Mouse (Mus musculus) activated CD4-positive, CD25-positive, alpha-beta regulatory T cell, adult 4 months (primary cell): Measurements from ENCODE around the gene Phf23. TPM values are rescaled to one million over a fixed set of nuclear protein-coding genes. Genes with fewer than 3 reads are reported as not detected.
"Not testable (repeated sequence)": the region's sequence is repeated elsewhere in the genome, so short reads cannot be mapped to it uniquely, and the experiment has no call there.

Experiments used
- ATAC-seq: one replicate; pipeline ENCODE4 v1.8.0; 2017
- polyA plus RNA-seq, 2 experiments: library from polyadenylated mRNA; unstranded; fragments of 100-300 nt; shearing (Covaris generic); gene quantifications; one replicate each; pipeline ENCODE4 v1.2.1; 2017

Phf23 gene
- polyA plus RNA-seq: 10 to 100 TPM; 32.1 to 44.9 TPM

GRCm38 (mm10) chr11:69995391-69995960, at the start of gene Phf23:
Phf23 (plus strand) TSS chr11:69995777.
- ATAC-seq: peak; percentile 58

- ATAC-seq: no peak
Observed at GRCm38 (mm10) chr11:69945997-69946891, 49.3 kb upstream of the Phf23 start.

- ATAC-seq: no peak
Observed at GRCm38 (mm10) chr11:69947337-69948065, 48.1 kb upstream of the Phf23 start.

GRCm38 (mm10) chr11:69948066-69948762, 47.4 kb upstream of the Phf23 start, which contains the start of gene Slc2a4:
Slc2a4 (minus strand) TSS chr11:69948188.
- peak; percentile 82 for ATAC-seq

- ATAC-seq: peak; percentile 65
Observed at GRCm38 (mm10) chr11:69948763-69949150, 46.8 kb upstream of the Phf23 start.

- ATAC-seq: no peak
Observed at GRCm38 (mm10) chr11:69950807-69951459, 44.6 kb upstream of the Phf23 start.

GRCm38 (mm10) chr11:69952274-69952673, 43.3 kb upstream of the Phf23 start:
- ATAC-seq: no peak

GRCm38 (mm10) chr11:69953267-69953915, 42.2 kb upstream of the Phf23 start:
- ATAC-seq: no peak

- ATAC-seq: not testable (repeated sequence)
Observed at GRCm38 (mm10) chr11:69955618-69956017, 40.0 kb upstream of the Phf23 start.

GRCm38 (mm10) chr11:69956218-69956617, 39.4 kb upstream of the Phf23 start:
- ATAC-seq: no peak

- no peak for ATAC-seq
Observed at GRCm38 (mm10) chr11:69960616-69961015, 35.0 kb upstream of the Phf23 start.

- no peak for ATAC-seq
Observed at GRCm38 (mm10) chr11:69961841-69962240, 33.7 kb upstream of the Phf23 start.

GRCm38 (mm10) chr11:69964650-69965270, 30.8 kb upstream of the Phf23 start, which contains the start of gene Cldn7:
Cldn7 (plus strand) TSS chr11:69964779.
- ATAC-seq: no peak

- ATAC-seq: no peak
Observed at GRCm38 (mm10) chr11:69965271-69966005, 30.1 kb upstream of the Phf23 start.

- ATAC-seq: no peak
Observed at GRCm38 (mm10) chr11:69966006-69966859, 29.3 kb upstream of the Phf23 start.

- no peak for ATAC-seq
Observed at GRCm38 (mm10) chr11:69966860-69967517, 28.6 kb upstream of the Phf23 start.

- ATAC-seq: no peak
Observed at GRCm38 (mm10) chr11:69968793-69969192, 26.8 kb upstream of the Phf23 start.

- no peak for ATAC-seq
Observed at GRCm38 (mm10) chr11:69970222-69970621, 25.4 kb upstream of the Phf23 start.

GRCm38 (mm10) chr11:69970775-69971174, 24.8 kb upstream of the Phf23 start:
- ATAC-seq: no peak
